Mouse (Mus musculus): ENCODE results near the gene Fdps. TPM values are rescaled to one million over a fixed set of nuclear protein-coding genes. Genes with fewer than 3 reads are reported as not detected.
A peak's percentile ranks its signal among the peaks of the same experiment; 100 is the strongest.
"Not testable (repeated sequence)": the region's sequence is repeated elsewhere in the genome, so short reads cannot be mapped to it uniquely, and the experiment has no call there.

Gene Fdps
- total RNA-seq, 2 experiments from 2014 or later = 109 to 131 TPM

- no peak for DNase-seq (ENCODE audit: low spot score in 2 of 2)
These were observed 934 bp upstream of the Fdps start for GRCm38 (mm10) chr3:89102495-89103290.

DNA sequence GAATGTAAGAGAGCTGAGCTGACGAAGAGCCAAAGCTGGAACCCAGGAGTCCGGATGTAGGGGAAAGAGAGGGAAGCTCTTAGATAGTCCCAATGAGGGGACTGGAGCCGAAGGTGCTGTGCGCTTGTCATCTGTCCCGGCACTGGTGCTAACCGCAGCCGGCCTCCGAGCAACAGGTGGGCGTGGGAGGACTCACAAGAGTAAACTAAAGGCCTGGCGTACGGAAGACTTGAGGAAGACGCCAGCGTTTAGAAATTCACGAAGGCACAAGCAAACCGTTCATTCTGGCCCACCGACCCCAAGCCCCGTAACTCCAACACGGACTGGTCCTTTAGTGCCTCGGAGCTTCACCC, 324 bp downstream of the Fdps start:
- peak in 1 of 2 experiments; percentile 57 for DNase-seq (ENCODE audit: low spot score in 2 of 2)

DNA sequence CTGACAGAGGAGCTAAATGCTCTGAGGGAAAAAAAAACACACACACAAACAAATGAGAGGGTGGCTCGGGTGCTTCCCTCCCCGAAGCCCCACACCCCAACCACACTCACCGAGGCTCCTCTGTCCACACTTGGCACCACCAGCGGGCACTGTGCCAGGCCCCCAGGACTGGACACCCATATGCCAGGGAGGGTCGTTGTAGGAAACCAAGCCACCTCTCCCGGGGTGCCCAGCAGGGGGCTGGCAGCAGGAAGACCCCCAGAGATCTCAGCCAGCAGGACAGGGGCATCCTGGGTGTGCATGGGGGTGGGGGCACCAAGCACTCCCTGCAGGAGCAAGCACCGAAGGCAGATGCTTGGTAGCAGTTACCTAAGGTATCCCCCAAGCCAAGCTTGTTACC, 948 bp downstream of the Fdps start, which contains the start of gene Gm43738:
TSS of gene Gm43738 (minus strand) at position 289 of the 400 bp plus-strand sequence.
- no peak for DNase-seq (ENCODE audit: low spot score in 2 of 2)

- no peak for DNase-seq (ENCODE audit: low spot score in 2 of 2)
These were observed 7.7 kb downstream of the Fdps start for GRCm38 (mm10) chr3:89094021-89094420.

DNA sequence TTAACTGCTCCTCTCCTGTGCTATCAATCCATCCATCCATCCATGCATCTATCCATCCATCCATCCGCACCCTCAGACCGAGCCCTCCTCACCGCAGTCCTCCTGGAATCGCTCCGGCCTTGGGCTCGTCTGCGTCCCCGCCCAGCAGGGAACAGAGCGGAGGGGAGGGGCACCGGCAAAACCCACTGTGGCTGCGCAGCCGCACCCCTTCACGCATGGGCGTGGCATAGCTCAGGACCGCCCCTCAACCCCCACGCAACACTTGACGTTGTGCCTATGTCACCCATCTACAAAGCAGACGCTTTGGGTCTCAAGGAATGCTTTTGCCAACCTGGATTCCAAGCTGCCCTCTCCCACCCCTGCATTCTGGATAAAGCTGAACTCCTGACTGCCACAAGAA, 8.6 kb downstream of the Fdps start, which contains the start of gene Rusc1:
TSS of gene Rusc1 (minus strand) at position 137 of the 400 bp plus-strand sequence.
- peak; percentile 91 to 94 for DNase-seq (ENCODE audit: low spot score in 2 of 2)

- DNase-seq (ENCODE audit: low spot score in 2 of 2) = no peak
These were observed 9.2 kb downstream of the Fdps start for GRCm38 (mm10) chr3:89092509-89093090.

DNA sequence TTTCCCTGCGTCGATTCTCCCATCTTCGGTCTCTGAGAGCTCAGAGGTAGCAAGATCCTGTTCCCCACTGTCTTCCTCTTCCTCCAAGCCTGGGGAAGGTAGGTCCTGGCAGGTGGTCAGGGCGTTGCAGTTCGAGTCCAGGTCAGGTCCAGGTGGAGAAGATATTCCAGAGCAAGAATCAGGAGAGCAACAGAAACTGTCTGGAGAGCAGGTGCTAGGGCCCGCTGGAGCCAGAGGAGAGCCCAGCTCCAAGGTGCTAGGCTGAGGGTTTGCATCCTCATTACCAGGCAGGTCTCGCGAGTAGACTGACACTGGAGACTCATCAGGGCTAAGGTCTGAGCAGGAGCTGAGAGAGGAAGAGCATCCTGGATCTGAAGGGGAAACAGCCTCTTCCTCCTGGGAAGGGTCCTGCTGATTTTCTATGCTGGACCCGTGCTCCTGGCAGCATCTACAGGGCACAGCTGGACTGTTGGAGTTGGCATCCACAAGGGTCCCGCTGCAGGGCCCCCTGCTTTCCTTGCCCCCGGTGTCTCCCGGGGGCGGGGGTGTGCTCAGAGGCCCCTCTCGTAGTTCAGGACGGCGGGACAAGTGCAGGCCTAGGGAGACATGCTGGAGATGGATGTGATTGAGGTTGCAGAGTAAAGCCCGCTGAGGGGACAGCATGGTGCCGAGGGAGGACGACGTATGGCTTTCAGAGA, 9.8 kb downstream of the Fdps start:
- no peak for DNase-seq (ENCODE audit: low spot score in 2 of 2)

- DNase-seq (ENCODE audit: low spot score in 2 of 2) = peak; percentile 81 to 83
These were observed 10.8 kb downstream of the Fdps start for GRCm38 (mm10) chr3:89090694-89091655.

DNA sequence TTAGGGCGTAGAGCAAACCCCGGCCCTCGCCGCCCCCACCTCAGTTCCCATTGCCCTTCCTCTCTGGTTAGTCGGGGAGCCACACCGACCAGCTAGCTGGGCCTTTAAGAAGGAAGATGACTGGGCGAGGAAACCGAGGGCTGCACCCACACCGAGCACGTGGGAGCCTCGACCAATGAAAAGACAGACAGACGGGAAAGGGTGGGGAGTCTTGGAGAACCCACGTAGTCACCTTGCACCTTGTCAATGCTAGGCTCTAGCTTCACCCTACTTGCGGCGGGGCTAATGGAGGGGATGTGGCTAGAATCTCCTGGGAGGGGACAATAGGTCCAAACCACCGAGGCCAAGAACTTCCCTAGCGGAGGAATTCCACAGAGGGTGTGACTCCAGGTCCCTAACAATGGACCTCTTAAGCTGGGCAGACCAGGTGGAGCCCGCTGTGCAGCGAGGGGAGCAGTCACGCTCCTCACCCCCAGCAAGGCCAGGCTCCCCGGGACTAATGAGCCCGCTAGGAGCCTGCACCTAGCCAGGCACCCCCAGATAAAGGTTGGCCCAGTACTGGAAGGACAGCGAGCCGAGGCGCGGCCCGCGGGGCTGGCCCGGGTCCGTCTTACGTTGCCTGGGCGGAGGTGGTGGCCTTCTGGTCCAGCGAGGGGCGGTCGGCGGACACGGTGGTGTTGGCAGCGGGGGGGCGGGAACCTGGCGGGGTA, 11.7 kb downstream of the Fdps start:
- DNase-seq (ENCODE audit: low spot score in 2 of 2) = peak; percentile 82 to 86

GRCm38 (mm10) chr3:89088974-89089373, 12.8 kb downstream of the Fdps start:
- DNase-seq (ENCODE audit: low spot score in 2 of 2) = no peak

DNA sequence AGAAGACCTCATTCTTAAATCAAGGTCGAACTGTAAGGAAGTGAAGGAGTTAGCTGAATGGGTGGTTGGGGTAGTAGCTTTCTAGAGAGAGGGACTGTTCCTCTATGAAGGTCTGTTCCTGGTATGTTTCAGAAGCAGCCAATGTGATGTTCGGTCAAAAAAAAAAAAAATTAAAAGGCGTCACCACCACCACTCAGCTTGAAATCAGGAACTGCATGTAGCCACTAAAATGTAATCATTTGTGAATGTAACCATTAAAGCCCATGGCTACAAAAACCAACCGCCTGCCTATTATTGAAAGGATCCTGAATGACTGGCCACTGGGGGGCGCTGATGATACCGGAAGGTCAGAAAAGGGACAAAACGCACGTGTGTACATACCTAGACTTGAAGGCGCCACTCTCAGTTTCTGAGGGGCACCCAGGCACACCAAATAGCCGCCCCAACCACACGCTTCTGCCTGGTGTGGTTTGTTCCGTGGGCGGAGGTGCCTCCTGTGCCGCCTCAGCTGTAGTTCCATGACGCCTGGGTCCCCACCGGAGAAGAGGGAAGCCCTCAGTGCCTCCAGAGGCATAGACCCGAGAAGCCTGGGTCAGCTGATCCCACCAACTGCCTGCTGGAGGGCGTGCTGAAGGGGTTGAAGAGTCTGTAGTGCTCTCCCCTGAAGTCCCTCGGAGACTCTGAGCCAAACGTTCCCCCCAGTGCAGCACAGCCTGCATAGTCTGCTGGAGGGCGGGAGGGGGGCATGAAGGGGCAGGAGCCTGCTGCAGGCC, 14.2 kb downstream of the Fdps start:
- peak; percentile 76 to 81 for DNase-seq (ENCODE audit: low spot score in 2 of 2)

DNA sequence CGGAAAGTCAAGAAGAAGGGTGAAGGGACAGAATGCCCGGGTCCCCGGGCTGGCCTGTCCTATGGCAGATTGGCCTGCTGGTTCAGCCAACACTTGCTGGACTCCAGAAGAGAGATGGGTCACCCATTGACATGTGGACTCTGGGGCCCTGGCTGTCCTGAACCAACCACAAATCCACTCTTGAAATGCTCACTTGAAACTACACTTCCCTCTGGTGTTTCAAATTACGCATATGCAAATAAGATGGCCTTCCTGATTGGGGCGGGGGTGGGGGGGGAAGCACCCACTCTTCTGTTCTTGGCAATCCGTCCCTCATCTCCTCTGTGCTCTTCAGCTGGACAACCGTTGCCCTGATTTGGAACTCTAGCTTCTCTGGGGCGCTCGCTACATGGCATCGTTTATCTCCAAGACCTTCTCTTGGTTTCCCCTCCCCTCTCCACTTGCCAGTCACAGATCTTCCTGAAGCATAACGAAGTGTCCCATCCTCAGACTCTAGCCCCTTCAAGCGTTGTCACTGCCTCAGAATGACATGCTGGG, 17.0 kb downstream of the Fdps start:
- no peak for DNase-seq (ENCODE audit: low spot score in 2 of 2)

GRCm38 (mm10) chr3:89084133-89084532, 17.6 kb downstream of the Fdps start:
- no peak for DNase-seq (ENCODE audit: low spot score in 2 of 2)

GRCm38 (mm10) chr3:89082287-89082686, 19.5 kb downstream of the Fdps start:
- not testable (repeated sequence) for DNase-seq (ENCODE audit: low spot score in 2 of 2)

DNA sequence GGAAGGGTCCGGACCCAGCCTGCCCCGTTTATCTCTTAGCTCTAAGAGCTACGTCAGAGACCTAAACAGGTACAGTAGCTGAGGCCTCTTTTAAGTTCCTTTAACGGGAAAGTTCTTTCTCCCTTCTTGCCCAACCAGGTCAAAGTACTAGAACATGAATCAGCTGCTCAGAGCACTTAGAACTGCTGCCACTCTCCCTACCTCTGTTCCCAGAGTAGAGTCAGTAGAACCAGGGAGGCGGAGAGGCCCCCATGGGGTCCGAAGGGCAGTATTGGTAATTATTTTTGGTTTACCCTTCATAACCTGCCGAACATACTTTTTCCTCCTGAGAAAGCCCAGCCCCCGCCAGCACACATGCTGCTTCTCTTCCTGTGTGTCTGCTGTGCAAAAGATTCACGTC, 24.4 kb downstream of the Fdps start:
- no peak for DNase-seq (ENCODE audit: low spot score in 2 of 2)

DNA sequence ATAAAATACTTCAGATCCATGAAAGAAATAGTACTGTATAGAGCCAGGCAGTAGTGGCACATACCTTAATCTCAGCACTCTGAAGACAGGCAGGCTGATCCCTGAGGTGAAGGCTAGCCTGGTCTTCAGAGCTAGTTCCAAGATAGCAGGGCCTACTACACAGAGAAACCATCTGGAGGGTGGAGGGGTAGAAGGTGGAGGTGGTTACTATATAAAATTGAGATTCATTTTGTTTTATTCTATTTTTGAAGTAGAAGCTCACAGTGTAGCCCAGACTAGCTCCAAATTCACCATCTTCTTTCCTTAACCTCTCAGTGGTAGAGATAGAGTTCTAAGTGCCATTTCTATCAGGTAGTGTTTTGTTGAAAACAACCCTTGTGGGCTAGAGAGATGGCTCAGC, 34.5 kb downstream of the Fdps start:
- DNase-seq (ENCODE audit: low spot score in 2 of 2) = no peak

- no peak for DNase-seq (ENCODE audit: low spot score in 2 of 2)
These were observed 40.1 kb downstream of the Fdps start for GRCm38 (mm10) chr3:89061696-89062095.

- peak in 1 of 2 experiments; percentile 20 for DNase-seq (ENCODE audit: low spot score in 2 of 2)
These were observed 43.0 kb downstream of the Fdps start for GRCm38 (mm10) chr3:89058783-89059182.

DNA sequence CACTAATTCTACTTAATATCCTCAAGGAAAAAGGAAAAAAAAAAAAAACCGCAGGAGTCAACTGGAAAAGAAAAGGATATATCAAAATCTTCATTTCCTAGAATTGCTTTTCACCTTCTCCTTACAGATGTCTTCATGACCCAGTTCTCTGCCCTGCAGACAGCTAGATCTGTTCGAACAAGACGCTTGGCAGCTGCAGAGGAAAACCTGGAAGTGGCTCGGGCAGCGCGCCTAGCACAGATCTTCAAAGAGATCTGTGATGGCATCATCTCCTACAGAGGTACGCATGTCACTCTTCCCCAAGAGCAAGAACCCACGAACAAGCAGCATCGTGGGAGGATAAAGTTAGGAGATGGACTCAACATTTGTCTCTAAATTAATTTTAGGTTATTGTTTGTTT, 43.4 kb downstream of the Fdps start:
- DNase-seq (ENCODE audit: low spot score in 2 of 2) = no peak
